Mouse (Mus musculus) liver, postnatal 0 days (tissue): ENCODE data around the gene Prss35. TPM values are rescaled to one million over a fixed set of nuclear protein-coding genes. Genes with fewer than 3 reads are reported as not detected.

ENCODE experiments used
- ATAC-seq: fragments of 200-750 bp; cut with Nextera tagmentation; 2 replicates; pipeline ENCODE4 v1.8.0; 2017; ENCODE audit warnings: mild to moderate bottlenecking, moderate library complexity
- DNase-seq: peaks from one replicate; pipeline ENCODE4 v3.0.0-alpha.2; 2016
- H3K27ac ChIP-seq: fragments of 300-500 bp; sonication (generic); 2 replicates; pipeline ENCODE4 v1.5.1; 2014; ENCODE audit warnings: antibody characterized with exemption, moderate library complexity, mild to moderate bottlenecking, low read depth
- H3K27me3 ChIP-seq: fragments of 300-500 bp; sonication (generic); 2 replicates; pipeline ENCODE4 v1.6.1; 2014; ENCODE audit warnings: low read length, control low read depth, mixed read lengths; ENCODE audit not compliant: insufficient read depth
- H3K36me3 ChIP-seq: fragments of 300-500 bp; sonication (generic); replicated peaks from 2 replicates; pipeline ENCODE4 v1.6.1; 2014; ENCODE audit warnings: mild to moderate bottlenecking, control low read depth, low read length, moderate library complexity, mixed read lengths; ENCODE audit not compliant: insufficient read depth
- H3K4me1 ChIP-seq: fragments of 300-500 bp; sonication (generic); 2 replicates; pipeline ENCODE4 v1.6.1; 2014; ENCODE audit warnings: antibody characterized with exemption, mild to moderate bottlenecking, control low read depth; ENCODE audit not compliant: insufficient read depth
- H3K4me2 ChIP-seq: fragments of 300-500 bp; sonication (generic); 2 replicates; pipeline ENCODE4 v1.6.1; 2014; ENCODE audit warnings: low read depth, mild to moderate bottlenecking, low read length, moderate library complexity, mixed read lengths
- H3K4me3 ChIP-seq: fragments of 300-500 bp; sonication (generic); 2 replicates; pipeline ENCODE4 v1.5.1; 2014; ENCODE audit warnings: low read depth, low read length
- H3K9ac ChIP-seq: fragments of 300-500 bp; sonication (generic); replicated peaks from 2 replicates; pipeline ENCODE4 v1.6.1; 2014; ENCODE audit warnings: mild to moderate bottlenecking, moderate library complexity
- H3K9me3 ChIP-seq: fragments of 300-500 bp; sonication (generic); 2 replicates; pipeline ENCODE4 v1.6.1; 2016; ENCODE audit warnings: mild to moderate bottlenecking, control low read depth, low read length, mixed read lengths
- CTCF ChIP-seq: sonication (generic); IDR thresholded peaks from 2 replicates; pipeline ENCODE4 v1.5.1; 2016; ENCODE audit warnings: antibody characterized with exemption, low read depth
- EP300 ChIP-seq: IDR thresholded peaks from 2 replicates; pipeline ENCODE4 v1.6.1; 2016; ENCODE audit warnings: antibody characterized with exemption, low read depth, mild to moderate bottlenecking
- WGBS: fragments of 180-500 bp; shearing (Covaris S2); extraction: QIAGEN DNeasy Blood & Tissue Kit; methylation state at CpG from one replicate; pipeline ENCODE4 v1.1.7; 2014; ENCODE audit not compliant: insufficient replicate concordance; 5-methylcytosine and 5-hydroxymethylcytosine counted together
- polyA plus RNA-seq: library from polyadenylated mRNA; unstranded; fragments of >200 nt; fragmentation: Nextera tagmentation; extraction: Ambion mirVana; gene quantifications from 2 replicates; pipeline ENCODE4 v1.2.1, GENCODE M21; 2015

Prss35 gene
- polyA plus RNA-seq, 1 experiment from 2014 or later = 0.54 TPM

DNA sequence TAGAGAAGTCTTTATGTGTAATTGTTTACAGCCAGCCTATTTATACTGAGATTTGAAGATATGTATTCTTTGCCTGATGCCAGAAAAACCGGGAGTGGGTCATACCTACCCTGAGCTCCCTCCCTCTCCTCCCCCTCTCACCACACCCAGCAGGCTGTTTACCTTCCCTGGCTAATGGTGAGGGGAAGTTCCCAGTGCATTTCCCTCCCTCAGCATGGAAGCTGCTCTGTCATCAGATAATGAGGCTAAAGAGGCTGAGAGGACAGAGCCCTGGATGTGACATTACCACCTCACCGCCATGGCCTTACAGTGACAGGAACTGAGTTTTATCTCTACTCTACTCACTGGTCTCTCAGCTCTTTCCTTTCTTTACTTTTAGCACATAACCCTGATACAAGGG, 41.6 kb upstream of the Prss35 start:
- TF ChIP-seq CTCF = no peak
- no peak for TF ChIP-seq EP300
- Histone ChIP-seq H3K4me1 (no peaks in the 10 kb centered on the region), H3K27me3 (no peaks in the 10 kb centered on the region), H3K9me3 (no peaks in the 10 kb centered on the region), H3K27ac (no peak overlapping the region), H3K4me3 (no peak overlapping the region), H3K9ac (no peak overlapping the region), H3K4me2 (no peak overlapping the region), H3K36me3 (no peaks in the 10 kb centered on the region)
- 16% methylated on average over 2 of the region's 2 CpGs for WGBS
- DNase-seq (no peak), ATAC-seq (0 out of 2 replicates have a peak, but pooled peaks have one; percentile 19)

DNA sequence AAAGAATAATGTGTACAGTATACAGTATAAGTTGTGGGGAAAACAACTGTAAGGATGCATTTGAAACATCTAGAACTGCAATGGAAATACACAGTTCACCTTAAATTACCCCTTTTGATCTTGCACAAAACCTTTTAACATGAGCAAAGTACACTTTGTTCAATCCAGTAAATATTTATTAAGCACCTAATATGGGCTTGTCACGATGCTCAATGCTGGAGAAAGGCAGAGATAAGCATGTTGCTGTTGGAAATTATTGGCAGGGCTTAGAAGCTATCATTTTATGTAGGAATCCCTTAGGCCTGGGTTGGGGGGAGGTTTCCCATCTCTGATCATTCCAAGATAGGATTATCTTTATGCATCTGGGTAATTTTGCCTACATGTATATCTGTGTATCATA, 36.0 kb upstream of the Prss35 start:
- Histone ChIP-seq H3K27ac (no peak overlapping the region), H3K4me2 (no peak overlapping the region), H3K27me3 (no peaks in the 10 kb centered on the region), H3K4me1 (no peaks in the 10 kb centered on the region), H3K36me3 (no peaks in the 10 kb centered on the region), H3K4me3 (no peak overlapping the region), H3K9me3 (no peaks in the 10 kb centered on the region), H3K9ac (no peak overlapping the region)
- 30% methylated on average over 1 of the region's 1 CpGs for WGBS
- ATAC-seq (peak; percentile 41), DNase-seq (no peak)
- TF ChIP-seq EP300 = no peak
- TF ChIP-seq CTCF = no peak

DNA sequence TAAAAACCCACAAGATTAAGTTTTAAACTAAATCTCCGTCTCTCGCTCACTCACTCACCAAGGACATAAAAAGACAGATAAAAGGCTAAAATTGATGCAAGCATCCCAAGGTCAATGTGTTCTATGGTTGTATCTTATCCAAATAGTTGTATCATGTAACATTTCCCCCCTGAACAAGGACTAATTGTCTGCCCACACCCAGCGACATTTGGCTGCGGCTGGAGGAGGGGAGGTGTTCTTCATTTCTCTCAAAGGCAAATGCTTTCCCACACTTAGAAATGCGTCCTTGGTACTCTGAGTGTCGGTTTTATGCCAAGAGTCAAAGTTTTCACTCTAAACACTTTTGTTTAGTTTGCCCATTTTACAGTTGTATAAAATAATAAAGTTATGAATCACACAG, 34.5 kb upstream of the Prss35 start:
- no peak for TF ChIP-seq CTCF
- no peak for TF ChIP-seq EP300
- Histone ChIP-seq H3K9ac (no peak overlapping the region), H3K9me3 (no peaks in the 10 kb centered on the region), H3K4me2 (no peak overlapping the region), H3K27me3 (no peaks in the 10 kb centered on the region), H3K4me3 (no peak overlapping the region), H3K36me3 (no peaks in the 10 kb centered on the region), H3K4me1 (no peaks in the 10 kb centered on the region), H3K27ac (no peak overlapping the region)
- DNase-seq (no peak), ATAC-seq (no peak)
- WGBS = 70% methylated on average over 6 of the region's 6 CpGs

DNA sequence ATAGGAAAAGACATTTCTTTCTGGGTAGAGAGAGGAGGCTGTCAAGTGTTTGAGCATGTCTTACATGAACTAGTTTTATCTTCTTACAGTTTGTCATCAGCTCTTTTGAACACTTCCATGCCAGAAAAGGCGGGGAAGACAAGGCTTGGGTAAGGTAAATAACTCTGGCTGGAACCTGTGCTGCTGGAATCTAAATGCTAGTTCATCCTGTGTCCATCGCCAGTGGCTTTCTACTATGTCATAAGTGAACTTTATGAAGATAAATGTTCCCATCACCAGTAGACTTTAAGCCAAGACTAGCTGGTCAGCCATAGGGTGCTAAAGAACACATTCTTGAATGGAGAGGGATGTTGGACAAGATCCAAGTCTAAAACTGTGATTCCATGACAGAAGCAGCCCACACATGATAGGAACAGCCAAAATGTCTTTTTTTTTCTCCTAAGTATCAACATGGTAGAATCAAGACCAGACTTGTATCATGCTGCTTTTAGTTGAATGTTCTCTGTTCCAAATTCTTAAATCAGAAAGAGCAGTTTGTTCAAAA, 33.3 kb upstream of the Prss35 start:
- TF ChIP-seq CTCF (no peak), EP300 (no peak)
- 68% methylated on average over 2 of the region's 2 CpGs for WGBS
- Histone ChIP-seq H3K36me3 (no peaks in the 10 kb centered on the region), H3K4me2 (no peak overlapping the region), H3K9ac (no peak overlapping the region), H3K4me3 (no peak overlapping the region), H3K9me3 (no peaks in the 10 kb centered on the region), H3K4me1 (no peaks in the 10 kb centered on the region), H3K27ac (no peak overlapping the region), H3K27me3 (no peaks in the 10 kb centered on the region)
- ATAC-seq = no peak
- DNase-seq = no peak

DNA sequence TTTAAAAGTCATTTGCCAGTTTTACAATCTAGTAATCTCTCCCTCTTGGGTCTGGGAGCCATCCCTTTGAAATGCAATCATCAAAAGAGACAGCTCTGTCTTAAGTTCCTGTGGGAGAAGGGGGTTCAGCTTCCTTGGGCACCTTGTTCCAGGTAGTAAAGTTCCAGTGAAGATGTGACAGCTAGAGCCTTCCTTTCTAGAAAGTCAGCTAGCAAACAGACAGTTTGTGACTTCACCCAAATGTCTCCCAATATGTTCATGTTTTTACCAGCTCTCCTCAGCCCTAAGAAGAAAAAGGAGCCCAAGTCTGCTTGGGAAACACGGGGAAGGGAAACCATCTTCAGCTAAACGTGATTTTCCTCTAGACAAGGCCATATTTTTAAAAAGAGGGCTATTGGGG, 30.8 kb upstream of the Prss35 start:
- DNase-seq (no peak), ATAC-seq (no peak)
- TF ChIP-seq CTCF (no peak), EP300 (no peak)
- no peak overlapping the region for H3K27ac ChIP-seq
- no peaks in the 10 kb centered on the region for H3K4me1 ChIP-seq
- no peak overlapping the region for H3K9ac ChIP-seq
- no peak overlapping the region for H3K4me2 ChIP-seq
- 61% methylated on average over 2 of the region's 2 CpGs for WGBS
- no peaks in the 10 kb centered on the region for H3K9me3 ChIP-seq
- H3K36me3 ChIP-seq = no peaks in the 10 kb centered on the region
- H3K4me3 ChIP-seq = no peak overlapping the region
- no peaks in the 10 kb centered on the region for H3K27me3 ChIP-seq

DNA sequence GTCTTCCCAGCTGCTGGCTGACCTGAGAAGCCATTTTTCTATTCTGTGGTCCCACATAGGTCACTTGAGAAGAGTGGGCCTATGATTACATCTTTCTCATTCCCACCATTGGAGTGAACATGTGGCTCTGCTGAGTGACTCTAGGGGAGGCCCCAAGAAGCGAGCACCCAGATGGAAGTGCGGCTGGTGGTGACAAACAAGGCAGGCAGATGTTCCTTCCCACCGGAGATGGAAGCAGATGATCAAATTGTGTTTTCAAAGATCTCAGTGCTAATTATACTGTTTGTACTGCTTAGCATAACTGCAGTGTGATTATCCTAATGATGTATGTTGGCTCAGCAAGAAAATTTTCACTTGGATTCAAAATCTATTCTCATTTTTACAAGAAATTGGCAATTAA, 29.4 kb upstream of the Prss35 start:
- H3K27me3 ChIP-seq = no peaks in the 10 kb centered on the region
- H3K9me3 ChIP-seq = no peaks in the 10 kb centered on the region
- ATAC-seq (no peak), DNase-seq (no peak)
- 84% methylated on average over 3 of the region's 3 CpGs for WGBS
- H3K27ac ChIP-seq = no peak overlapping the region
- no peak overlapping the region for H3K4me3 ChIP-seq
- no peak overlapping the region for H3K9ac ChIP-seq
- H3K4me1 ChIP-seq = no peaks in the 10 kb centered on the region
- no peak for TF ChIP-seq EP300
- TF ChIP-seq CTCF = no peak
- no peaks in the 10 kb centered on the region for H3K36me3 ChIP-seq
- H3K4me2 ChIP-seq = no peak overlapping the region

DNA sequence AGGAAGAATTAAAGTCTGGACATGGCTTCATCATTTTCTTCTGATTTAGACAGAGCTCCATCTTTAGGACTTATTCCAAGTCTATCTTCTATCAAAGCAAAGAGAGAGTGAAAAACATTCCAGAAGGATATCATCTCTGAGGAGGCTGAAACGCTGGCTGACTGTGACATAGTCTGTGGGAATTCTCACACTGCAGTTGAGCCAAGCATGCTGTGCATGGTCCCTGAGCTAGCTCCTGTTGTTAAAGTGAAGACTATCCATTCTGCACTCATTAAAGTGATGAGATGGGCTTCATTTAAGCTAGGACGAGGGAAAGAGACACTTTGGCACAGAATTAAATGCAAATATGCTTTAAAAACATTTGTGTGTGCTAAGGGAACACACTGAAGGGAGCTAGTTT, 26.9 kb upstream of the Prss35 start:
- Histone ChIP-seq H3K4me3 (no peak overlapping the region), H3K27ac (no peak overlapping the region), H3K36me3 (no peaks in the 10 kb centered on the region), H3K27me3 (no peaks in the 10 kb centered on the region), H3K4me2 (no peak overlapping the region), H3K9me3 (no peaks in the 10 kb centered on the region), H3K4me1 (no peaks in the 10 kb centered on the region), H3K9ac (no peak overlapping the region)
- DNase-seq (no peak), ATAC-seq (no peak)
- 36% methylated on average over 2 of the region's 2 CpGs for WGBS
- no peak for TF ChIP-seq CTCF
- no peak for TF ChIP-seq EP300
